Mouse (Mus musculus): ENCODE results near the gene Nup62. TPM values are rescaled to one million over a fixed set of nuclear protein-coding genes. Genes with fewer than 3 reads are reported as not detected.

Gene Nup62
- polyA plus RNA-seq (2012; rRNA removed), result 29.1 and 29.3 TPM in 2 replicates

GRCm38 (mm10) chr7:44815721-44816469 is at the start of gene Nup62, which contains the start of gene Il4i1:
Gene Nup62, plus strand, starts transcription at chr7:44816088.
Gene Il4i1, plus strand, starts transcription at chr7:44816387.
- DNase-seq (ENCODE audit: extremely low spot score in 1 of 2, low spot score in 1 of 2), result peak; percentile 97 to 99

- no peak for DNase-seq (ENCODE audit: extremely low spot score in 1 of 2, low spot score in 1 of 2)
These were observed 47.8 kb upstream of the Nup62 start for GRCm38 (mm10) chr7:44768129-44768528.

GRCm38 (mm10) chr7:44770046-44770578 is 45.8 kb upstream of the Nup62 start:
- DNase-seq (ENCODE audit: extremely low spot score in 1 of 2, low spot score in 1 of 2), result peak in 1 of 2 experiments; percentile 32

GRCm38 (mm10) chr7:44772591-44773204 is 43.2 kb upstream of the Nup62 start:
- DNase-seq (ENCODE audit: extremely low spot score in 1 of 2, low spot score in 1 of 2), result no peak

- DNase-seq (ENCODE audit: extremely low spot score in 1 of 2, low spot score in 1 of 2), result no peak
These were observed 38.9 kb upstream of the Nup62 start for GRCm38 (mm10) chr7:44776849-44777498.

- DNase-seq (ENCODE audit: extremely low spot score in 1 of 2, low spot score in 1 of 2), result no peak
These were observed 35.8 kb upstream of the Nup62 start for GRCm38 (mm10) chr7:44780101-44780500.

- DNase-seq (ENCODE audit: extremely low spot score in 1 of 2, low spot score in 1 of 2), result no peak
These were observed 26.4 kb upstream of the Nup62 start for GRCm38 (mm10) chr7:44789531-44789930.

- DNase-seq (ENCODE audit: extremely low spot score in 1 of 2, low spot score in 1 of 2), result no peak
These were observed 25.8 kb upstream of the Nup62 start for GRCm38 (mm10) chr7:44790066-44790465.

- DNase-seq (ENCODE audit: extremely low spot score in 1 of 2, low spot score in 1 of 2), result no peak
These were observed 23.1 kb upstream of the Nup62 start for GRCm38 (mm10) chr7:44792781-44793180.

GRCm38 (mm10) chr7:44808927-44809326 is 7.0 kb upstream of the Nup62 start:
- no peak for DNase-seq (ENCODE audit: extremely low spot score in 1 of 2, low spot score in 1 of 2)

- DNase-seq (ENCODE audit: extremely low spot score in 1 of 2, low spot score in 1 of 2), result no peak
These were observed 6.4 kb upstream of the Nup62 start for GRCm38 (mm10) chr7:44809466-44809865.

GRCm38 (mm10) chr7:44810365-44810764 is 5.5 kb upstream of the Nup62 start:
- no peak for DNase-seq (ENCODE audit: extremely low spot score in 1 of 2, low spot score in 1 of 2)

- DNase-seq (ENCODE audit: extremely low spot score in 1 of 2, low spot score in 1 of 2), result no peak
These were observed 4.9 kb upstream of the Nup62 start for GRCm38 (mm10) chr7:44810819-44811557.

- no peak for DNase-seq (ENCODE audit: extremely low spot score in 1 of 2, low spot score in 1 of 2)
These were observed 3.1 kb upstream of the Nup62 start for GRCm38 (mm10) chr7:44812651-44813325.

- DNase-seq (ENCODE audit: extremely low spot score in 1 of 2, low spot score in 1 of 2), result no peak
These were observed 1.9 kb upstream of the Nup62 start for GRCm38 (mm10) chr7:44813985-44814384.

GRCm38 (mm10) chr7:44814423-44814822 is 1.5 kb upstream of the Nup62 start:
- DNase-seq (ENCODE audit: extremely low spot score in 1 of 2, low spot score in 1 of 2), result no peak

GRCm38 (mm10) chr7:44814952-44815553 is 835 bp upstream of the Nup62 start:
- no peak for DNase-seq (ENCODE audit: extremely low spot score in 1 of 2, low spot score in 1 of 2)

GRCm38 (mm10) chr7:44816470-44817021 is 658 bp downstream of the Nup62 start, which contains the start of gene Atf5:
Gene Atf5, minus strand, starts transcription at chr7:44816658.
- DNase-seq (ENCODE audit: extremely low spot score in 1 of 2, low spot score in 1 of 2), result peak in 1 of 2 experiments; percentile 48

GRCm38 (mm10) chr7:44817441-44817840 is 1.6 kb downstream of the Nup62 start:
- DNase-seq (ENCODE audit: extremely low spot score in 1 of 2, low spot score in 1 of 2), result no peak
